Mouse (Mus musculus) R1 (cell line): ENCODE measurements around the gene Tspan11.

Experiments used
- DNase-seq: peaks from one replicate; pipeline ENCODE4 v3.0.0-alpha.2; 2018; ENCODE audit warnings: low read depth, low spot score

The Tspan11 gene

GRCm38 (mm10) chr6:127989624-127990212, 102.3 kb downstream of the Tspan11 start:
- DNase-seq = no peak

- no peak for DNase-seq
Observed at GRCm38 (mm10) chr6:127991509-127992176, 104.3 kb downstream of the Tspan11 start.

- DNase-seq = no peak
Observed at GRCm38 (mm10) chr6:127992993-127993392, 105.6 kb downstream of the Tspan11 start.

GRCm38 (mm10) chr6:127996928-127997327, 109.5 kb downstream of the Tspan11 start:
- DNase-seq = peak; percentile 57

GRCm38 (mm10) chr6:127999118-127999517, 111.7 kb downstream of the Tspan11 start:
- no peak for DNase-seq

GRCm38 (mm10) chr6:128000777-128001176, 113.4 kb downstream of the Tspan11 start:
- DNase-seq = no peak

GRCm38 (mm10) chr6:128001587-128001986, 114.2 kb downstream of the Tspan11 start:
- no peak for DNase-seq

- DNase-seq = no peak
Observed at GRCm38 (mm10) chr6:128002104-128002503, 114.7 kb downstream of the Tspan11 start.

- no peak for DNase-seq
Observed at GRCm38 (mm10) chr6:128002667-128003066, 115.3 kb downstream of the Tspan11 start.

- DNase-seq = no peak
Observed at GRCm38 (mm10) chr6:128003542-128003941, 116.2 kb downstream of the Tspan11 start.
